Mouse (Mus musculus) intestine, postnatal 0 days (tissue): ENCODE results near the gene Gm11172. TPM values are rescaled to one million over a fixed set of nuclear protein-coding genes. Genes with fewer than 3 reads are reported as not detected.

ENCODE experiments used
- ATAC-seq: fragments of 200-750 bp; cut with Nextera tagmentation; 2 replicates; pipeline ENCODE4 v1.8.0; 2017; ENCODE audit warnings: mild to moderate bottlenecking, moderate TSS enrichment, moderate library complexity
- H3K27ac ChIP-seq: fragments of 300-500 bp; sonication (generic); 2 replicates; pipeline ENCODE4 v1.5.1; 2014; ENCODE audit warnings: mild to moderate bottlenecking, low read depth, low read length, moderate library complexity
- H3K27me3 ChIP-seq: fragments of 300-500 bp; sonication (generic); replicated peaks from 2 replicates; pipeline ENCODE4 v1.6.1; 2014; ENCODE audit warnings: low read length, mixed read lengths; ENCODE audit not compliant: control insufficient read depth, insufficient read depth
- H3K36me3 ChIP-seq: fragments of 300-500 bp; sonication (generic); 2 replicates; pipeline ENCODE4 v1.6.1; 2014; ENCODE audit warnings: mild to moderate bottlenecking, moderate library complexity; ENCODE audit not compliant: control insufficient read depth, insufficient read depth
- H3K4me1 ChIP-seq: fragments of 300-500 bp; sonication (generic); replicated peaks from 2 replicates; pipeline ENCODE4 v1.6.1; 2014; ENCODE audit warnings: antibody characterized with exemption, low read length, mixed read lengths; ENCODE audit not compliant: control insufficient read depth, insufficient read depth
- H3K4me2 ChIP-seq: fragments of 300-500 bp; sonication (generic); replicated peaks from 2 replicates; pipeline ENCODE4 v1.6.1; 2014; ENCODE audit warnings: low read depth, mild to moderate bottlenecking, moderate library complexity
- H3K4me3 ChIP-seq: fragments of 300-500 bp; sonication (generic); 2 replicates; pipeline ENCODE4 v1.5.1; 2014; ENCODE audit warnings: low read depth, low read length
- H3K9ac ChIP-seq: fragments of 300-500 bp; sonication (generic); 2 replicates; pipeline ENCODE4 v1.6.1; 2014; ENCODE audit warnings: mild to moderate bottlenecking, low read depth, low read length
- H3K9me3 ChIP-seq: fragments of 300-500 bp; sonication (generic); 2 replicates; pipeline ENCODE4 v1.6.1; 2016; ENCODE audit warnings: mixed run types; ENCODE audit not compliant: control insufficient read depth
- CTCF ChIP-seq: sonication (generic); IDR thresholded peaks from 2 replicates; pipeline ENCODE4 v1.5.1; 2016; ENCODE audit warnings: low read depth, mild to moderate bottlenecking, control low read depth, antibody characterized with exemption, moderate library complexity
- WGBS: fragments of 180-500 bp; shearing (Covaris S2); extraction: QIAGEN DNeasy Blood & Tissue Kit; methylation state at CpG from one replicate; pipeline ENCODE4 v1.1.7; 2014; 5-methylcytosine and 5-hydroxymethylcytosine counted together
- polyA plus RNA-seq: library from polyadenylated mRNA; unstranded; fragments of >200 nt; fragmentation: Nextera tagmentation; extraction: Ambion mirVana; gene quantifications from 2 replicates; pipeline ENCODE4 v1.2.1, GENCODE M21; 2015

Gene Gm11172
- polyA plus RNA-seq, 1 experiment from 2014 or later: not detected

GRCm38 (mm10) chr16:10805789-10806527, 6.8 kb upstream of the Gm11172 start, which contains the start of gene Prm1:
Gene Prm1 (minus strand): TSS chr16:10805839.
- Histone ChIP-seq H3K27me3 (peaks cover 7% of the 10 kb centered on the region; the same call in 1 of the 2 replicates), H3K9me3 (no peaks in the 10 kb centered on the region), H3K4me1 (no peaks in the 10 kb centered on the region), H3K4me3 (no peak within 1 kb of the TSS), H3K4me2 (no peak within 1 kb of the TSS), H3K27ac (no peak within 1 kb of the TSS), H3K9ac (no peak within 1 kb of the TSS), H3K36me3 (no peaks in the 10 kb centered on the region)
- no peak for ATAC-seq
- TF ChIP-seq CTCF: no peak
- WGBS: 86% methylated on average over 10 of the region's 10 CpGs

GRCm38 (mm10) chr16:10810376-10810775, 2.3 kb upstream of the Gm11172 start:
- H3K4me2 ChIP-seq: no peak overlapping the region
- H3K27ac ChIP-seq: no peak overlapping the region
- H3K27me3 ChIP-seq: peaks cover 7% of the 10 kb centered on the region; the same call in 1 of the 2 replicates
- no peak for ATAC-seq
- H3K9me3 ChIP-seq: no peaks in the 10 kb centered on the region
- no peak overlapping the region for H3K9ac ChIP-seq
- no peak for TF ChIP-seq CTCF
- WGBS: 90% methylated on average over 1 of the region's 1 CpGs
- no peaks in the 10 kb centered on the region for H3K36me3 ChIP-seq
- no peak overlapping the region for H3K4me3 ChIP-seq
- H3K4me1 ChIP-seq: 0 out of 2 replicates have a peak, but pooled peaks cover 3% of the 10 kb centered on the region

GRCm38 (mm10) chr16:10813726-10814125, 1.0 kb downstream of the Gm11172 start:
- no peaks in the 10 kb centered on the region for H3K36me3 ChIP-seq
- no peak overlapping the region for H3K4me2 ChIP-seq
- TF ChIP-seq CTCF: no peak
- H3K4me1 ChIP-seq: 0 out of 2 replicates have a peak, but pooled peaks cover 3% of the 10 kb centered on the region
- H3K27ac ChIP-seq: no peak overlapping the region
- 73% methylated on average over 4 of the region's 4 CpGs for WGBS
- H3K4me3 ChIP-seq: no peak overlapping the region
- H3K27me3 ChIP-seq: peaks cover 7% of the 10 kb centered on the region; the same call in 1 of the 2 replicates
- no peak for ATAC-seq
- H3K9ac ChIP-seq: no peak overlapping the region
- H3K9me3 ChIP-seq: no peaks in the 10 kb centered on the region

- ATAC-seq: peak; percentile 29; the same call in 1 of the 2 replicates
- no peak for TF ChIP-seq CTCF
- H3K4me1 ChIP-seq: 0 out of 2 replicates have a peak, but pooled peaks cover 3% of the 10 kb centered on the region
- H3K27me3 ChIP-seq: no peaks in the 10 kb centered on the region
- no peak overlapping the region for H3K4me3 ChIP-seq
- no peaks in the 10 kb centered on the region for H3K9me3 ChIP-seq
- 44% methylated on average over 4 of the region's 4 CpGs for WGBS
- H3K36me3 ChIP-seq: no peaks in the 10 kb centered on the region
- H3K9ac ChIP-seq: no peak overlapping the region
- no peak overlapping the region for H3K27ac ChIP-seq
- no peak overlapping the region for H3K4me2 ChIP-seq
These were observed 2.1 kb downstream of the Gm11172 start for GRCm38 (mm10) chr16:10814864-10815263.

GRCm38 (mm10) chr16:10818579-10819135, 5.9 kb downstream of the Gm11172 start:
- H3K4me3 ChIP-seq: no peak overlapping the region
- no peak for TF ChIP-seq CTCF
- H3K9me3 ChIP-seq: no peaks in the 10 kb centered on the region
- no peak overlapping the region for H3K4me2 ChIP-seq
- 0 out of 2 replicates have a peak, but pooled peaks cover 3% of the 10 kb centered on the region for H3K4me1 ChIP-seq
- 82% methylated on average over 4 of the region's 4 CpGs for WGBS
- no peak overlapping the region for H3K27ac ChIP-seq
- no peak for ATAC-seq
- H3K27me3 ChIP-seq: no peaks in the 10 kb centered on the region
- no peak overlapping the region for H3K9ac ChIP-seq
- no peaks in the 10 kb centered on the region for H3K36me3 ChIP-seq

GRCm38 (mm10) chr16:10819966-10820365, 7.3 kb downstream of the Gm11172 start:
- Histone ChIP-seq H3K9ac (no peak overlapping the region), H3K36me3 (no peaks in the 10 kb centered on the region), H3K27ac (no peak overlapping the region), H3K9me3 (no peaks in the 10 kb centered on the region), H3K4me3 (no peak overlapping the region), H3K27me3 (no peaks in the 10 kb centered on the region), H3K4me2 (no peak overlapping the region), H3K4me1 (no peaks in the 10 kb centered on the region)
- WGBS: 86% methylated on average over 3 of the region's 3 CpGs
- no peak for ATAC-seq
- no peak for TF ChIP-seq CTCF
